In genomic region chr5:127279462-127279861, GRCm38 (mm10) we compare ENCODE assay signal across 23 mouse cellular contexts. TPM values are rescaled to one million over a fixed set of nuclear protein-coding genes. Genes with fewer than 3 reads are reported as not detected.
DNase-seq lines count a peak whose midpoint lies in the region; ATAC-seq and TF ChIP-seq lines count a peak whose summit lies in the region.
"Had no signal": no experiment of that assay in that cellular context is flagged by ENCODE, and none has a peak within 500 bp of the region (broad histone marks: within the 10 kb centered on the region; RNA-seq: fewer than 3 reads in every experiment).

No protein-coding gene starts in this region.

- H3K9ac ChIP-seq in neural tube, embryonic 11.5 days (ENCODE audit: low read length), result no peak overlapping the region
- H3K9ac ChIP-seq in midbrain, postnatal 0 days (replicated peaks; ENCODE audit: low read length, poor library complexity, severe bottlenecking), result no peak overlapping the region
- H3K9ac ChIP-seq in forebrain, embryonic 16.5 days (replicated peaks; ENCODE audit: low read depth, low read length), result no peak overlapping the region
- H3K9ac ChIP-seq: embryonic facial prominence, embryonic 12.5 days; forebrain, embryonic 15.5 days; heart, embryonic 15.5 days had no signal

- no peaks in the 10 kb centered on the region for H3K27me3 ChIP-seq in megakaryocyte, embryonic 14.5 days (replicated peaks)
- H3K27me3 ChIP-seq in neural tube, embryonic 11.5 days (ENCODE audit: control insufficient read depth, insufficient read depth, low read length), result no peaks in the 10 kb centered on the region
- H3K27me3 ChIP-seq in midbrain, postnatal 0 days (ENCODE audit: insufficient read depth, low read length), result no peaks in the 10 kb centered on the region
- no peaks in the 10 kb centered on the region for H3K27me3 ChIP-seq in forebrain, embryonic 16.5 days (replicated peaks; ENCODE audit: control insufficient read depth, insufficient read depth, low read length)
- H3K27me3 ChIP-seq: embryonic facial prominence, embryonic 12.5 days; forebrain, embryonic 15.5 days; heart, embryonic 15.5 days had no signal

- no peaks in the 10 kb centered on the region for H3K4me1 ChIP-seq in megakaryocyte, embryonic 14.5 days
- no peaks in the 10 kb centered on the region for H3K4me1 ChIP-seq in neural tube, embryonic 11.5 days (ENCODE audit: control insufficient read depth, insufficient read depth, low read length)
- no peaks in the 10 kb centered on the region; the same call in 1 of the 2 replicates for H3K4me1 ChIP-seq in midbrain, postnatal 0 days (ENCODE audit: insufficient read depth, low read length)
- H3K4me1 ChIP-seq in forebrain, embryonic 16.5 days (replicated peaks; ENCODE audit: control insufficient read depth, insufficient read depth, low read length), result no peaks in the 10 kb centered on the region

- peak; percentile 41 for DNase-seq in embryo, embryonic 10.5 days (ENCODE audit: low spot score)
- no peak for DNase-seq in embryo, embryonic 11 days
- DNase-seq in neural tube, embryonic 11.5 days (ENCODE audit: low spot score), result peak; percentile 23
- DNase-seq in neural tube, embryonic 10.5 days (ENCODE audit: extremely low spot score, low spot score), result no peak
- no peak for DNase-seq in midbrain, postnatal 0 days (ENCODE audit: low spot score)
- DNase-seq: adrenal gland, postnatal 14 days; B cell, adult 2 months; cerebellum, adult 2 months; cerebellum, postnatal 10 days; gastrocnemius, postnatal 10 days; heart, adult 2 months; heart, postnatal 14 days had no signal

- no peak overlapping the region for H3K4me2 ChIP-seq in neural tube, embryonic 11.5 days (ENCODE audit: low read depth)
- H3K4me2 ChIP-seq in midbrain, postnatal 0 days (ENCODE audit: low read depth, low read length, poor library complexity, severe bottlenecking), result no peak overlapping the region
- no peak overlapping the region for H3K4me2 ChIP-seq in forebrain, embryonic 16.5 days (ENCODE audit: low read length)
- H3K4me2 ChIP-seq: embryonic facial prominence, embryonic 12.5 days; forebrain, embryonic 15.5 days; heart, embryonic 11.5 days; heart, embryonic 15.5 days had no signal

- 69% methylated on average over 9 of the region's 9 CpGs for WGBS in neural tube, embryonic 11.5 days
- 35% methylated on average over 9 of the region's 9 CpGs for WGBS in midbrain, postnatal 0 days
- WGBS in forebrain, embryonic 16.5 days, result 57% methylated on average over 9 of the region's 9 CpGs

- H3K36me3 ChIP-seq in megakaryocyte, embryonic 14.5 days (replicated peaks; ENCODE audit: low read length), result no peaks in the 10 kb centered on the region
- no peaks in the 10 kb centered on the region; the same call in 1 of the 2 replicates for H3K36me3 ChIP-seq in neural tube, embryonic 11.5 days (ENCODE audit: control insufficient read depth, insufficient read depth, low read length)
- no peaks in the 10 kb centered on the region for H3K36me3 ChIP-seq in midbrain, postnatal 0 days (ENCODE audit: insufficient read depth, low read length)
- H3K36me3 ChIP-seq in forebrain, embryonic 16.5 days (ENCODE audit: control insufficient read depth, insufficient read depth), result no peaks in the 10 kb centered on the region
- H3K36me3 ChIP-seq: embryonic facial prominence, embryonic 12.5 days; forebrain, embryonic 15.5 days; G1E; heart, embryonic 15.5 days; hindbrain, embryonic 10.5 days had no signal

- peak; percentile 19 for TF ChIP-seq CTCF in midbrain, postnatal 0 days (IDR thresholded peaks at IDR 0.05)

- no peak overlapping the region for H3K27ac ChIP-seq in neural tube, embryonic 11.5 days (ENCODE audit: low read depth, low read length)
- no peak overlapping the region for H3K27ac ChIP-seq in midbrain, postnatal 0 days (ENCODE audit: low read depth, low read length)
- H3K27ac ChIP-seq in forebrain, embryonic 16.5 days (ENCODE audit: low read length), result no peak overlapping the region
- H3K27ac ChIP-seq: embryonic facial prominence, embryonic 12.5 days; forebrain, embryonic 15.5 days; heart, adult 2 months; heart, embryonic 15.5 days; hindbrain, embryonic 10.5 days had no signal

- peak overlapping the region; percentile 44 for H3K4me3 ChIP-seq in megakaryocyte, embryonic 14.5 days (replicated peaks)
- no peak overlapping the region for H3K4me3 ChIP-seq in neural tube, embryonic 11.5 days (ENCODE audit: low read depth, low read length)
- no peak overlapping the region for H3K4me3 ChIP-seq in midbrain, postnatal 0 days (ENCODE audit: low read depth, low read length)
- no peak overlapping the region for H3K4me3 ChIP-seq in forebrain, embryonic 16.5 days (replicated peaks; ENCODE audit: low read length)
- H3K4me3 ChIP-seq: embryonic facial prominence, embryonic 12.5 days; forebrain, embryonic 15.5 days; heart, adult 2 months; heart, embryonic 15.5 days; hindbrain, embryonic 10.5 days had no signal

- peaks cover 55% of the 10 kb centered on the region for H3K9me3 ChIP-seq in megakaryocyte, embryonic 14.5 days
- H3K9me3 ChIP-seq in neural tube, embryonic 11.5 days (ENCODE audit: control insufficient read depth, low read length), result no peaks in the 10 kb centered on the region
- H3K9me3 ChIP-seq in midbrain, postnatal 0 days (ENCODE audit: low read length), result no peaks in the 10 kb centered on the region
- H3K9me3 ChIP-seq in forebrain, embryonic 16.5 days (ENCODE audit: control insufficient read depth, low read length), result no peaks in the 10 kb centered on the region
- H3K9me3 ChIP-seq: embryonic facial prominence, embryonic 12.5 days; forebrain, embryonic 15.5 days; heart, embryonic 15.5 days; hindbrain, embryonic 10.5 days had no signal

- ATAC-seq in megakaryocyte, adult 5-6 weeks (ENCODE audit: poor library complexity, severe bottlenecking), result no peak
- no peak for ATAC-seq in neural tube, embryonic 11.5 days (ENCODE audit: insufficient read depth, low FRiP score, low TSS enrichment)
- no peak for ATAC-seq in midbrain, postnatal 0 days (ENCODE audit: low FRiP score)
- no peak for ATAC-seq in forebrain, embryonic 16.5 days
- ATAC-seq: activated CD4-positive, CD25-positive, alpha-beta regulatory T cell, adult 4 months; CD4-positive, CD25-positive, alpha-beta regulatory T cell, adult 4 months; forebrain, embryonic 15.5 days had no signal

RNA-seq across cellular contexts. Expression of gene Tmem132c, which starts 37.9 kb away (rescaled TPM):
- polyA plus RNA-seq in megakaryocyte, embryonic 14.5 days (2012; ENCODE audit: insufficient read depth, low replicate concordance), result not detected in 2 replicates
- not detected in 2 replicates for total RNA-seq in megakaryocyte, adult 5-6 weeks (2015)
- total RNA-seq in megakaryocyte, adult 5-6 weeks (2017), result not detected in 2 replicates
- 24.6 and 25.2 TPM in 2 replicates for polyA plus RNA-seq in neural tube, embryonic 11.5 days (2014; fragmentation: Nextera tagmentation; extraction: Ambion mirVana)
- total RNA-seq in midbrain, postnatal 0 days (2014; rRNA removed), result 37.9 and 40.0 TPM in 2 replicates
- 8.7 and 10.2 TPM in 2 replicates for polyA plus RNA-seq in midbrain, postnatal 0 days (2015; fragmentation: Nextera tagmentation; extraction: Ambion mirVana)
- 4.8 and 5.9 TPM in 2 replicates for polyA plus RNA-seq in forebrain, embryonic 16.5 days (2015; fragmentation: Nextera tagmentation; extraction: Ambion mirVana)
- total RNA-seq: G1E had no signal
- polyA plus RNA-seq: activated CD4-positive, CD25-positive, alpha-beta regulatory T cell, adult 4 months; CD4-positive, CD25-positive, alpha-beta regulatory T cell, adult 4 months; G1E had no signal

Comparison
In these comparisons a context has a peak if more than half of its experiments do, and no peak if none do; other contexts are left out.
1. DNase-seq: peak in embryo, embryonic 10.5 days (single experiment) and neural tube, embryonic 11.5 days (single experiment); none in embryo, embryonic 11 days (single experiment), neural tube, embryonic 10.5 days (single experiment) and midbrain, postnatal 0 days (single experiment).